Mouse (Mus musculus) CH12.LX (cell line): ENCODE results near the gene Rbfox1. TPM values are rescaled to one million over a fixed set of nuclear protein-coding genes. Genes with fewer than 3 reads are reported as not detected.

Experiments
- DNase-seq: peaks from one replicate; pipeline ENCODE4 v3.0.0-alpha.2; 2013; ENCODE audit errors: extremely low read depth
- H3K27ac ChIP-seq: 2 replicates; pipeline ENCODE4 v1.5.1; 2012; ENCODE audit warnings: low read depth, mild to moderate bottlenecking, control low read depth, moderate library complexity; ENCODE audit not compliant: insufficient read depth
- H3K27me3 ChIP-seq: replicated peaks from 2 replicates; pipeline ENCODE3; 2012; ENCODE audit warnings: inconsistent platforms
- H3K36me3 ChIP-seq, 2 experiments: replicated peaks in 1 of 2; 2 replicates each; pipeline versions ENCODE3 to v1.6.1; 2012; ENCODE audit warnings: inconsistent platforms in 1 of 2, low read length in 1 of 2, mild to moderate bottlenecking in 1 of 2, mixed read lengths in 1 of 2, moderate library complexity in 1 of 2; ENCODE audit not compliant: control insufficient read depth in 1 of 2, insufficient read depth in 1 of 2
- H3K4me1 ChIP-seq, 2 experiments: 2 replicates each; pipeline ENCODE4 v1.6.1; 2012; ENCODE audit warnings: inconsistent platforms in 1 of 2, moderate library complexity in 1 of 2; ENCODE audit not compliant: insufficient read depth in 2 of 2, control insufficient read depth in 1 of 2
- H3K4me2 ChIP-seq: 2 replicates; pipeline ENCODE4 v1.6.1; 2012; ENCODE audit warnings: low read depth, mild to moderate bottlenecking, control low read depth; ENCODE audit not compliant: poor library complexity, insufficient read depth, severe bottlenecking
- H3K4me3 ChIP-seq, 3 experiments: fragments of 150-350 bp in 1 of 3; sonication (generic) in 1 of 3; replicated peaks in 1 of 3; 2 replicates each; pipeline versions ENCODE3 to v1.5.1; 2011 to 2012; ENCODE audit warnings: low read depth in 2 of 3, low read length in 2 of 3, mild to moderate bottlenecking in 2 of 3, moderate library complexity in 2 of 3, control low read depth in 1 of 3, improper control_type of control experiment in 1 of 3, inconsistent platforms in 1 of 3, mixed read lengths in 1 of 3; ENCODE audit not compliant: poor library complexity in 1 of 3
- H3K79me2 ChIP-seq: replicated peaks from 2 replicates; pipeline ENCODE4 v1.6.1; 2012; ENCODE audit warnings: mild to moderate bottlenecking, moderate library complexity; ENCODE audit not compliant: control insufficient read depth, poor library complexity, insufficient read depth, severe bottlenecking; ENCODE audit errors: extremely low read depth
- H3K9ac ChIP-seq: 2 replicates; pipeline ENCODE4 v1.6.1; 2012; ENCODE audit warnings: low read depth, mild to moderate bottlenecking, control low read depth, moderate library complexity; ENCODE audit not compliant: insufficient read depth
- H3K9me3 ChIP-seq: replicated peaks from 2 replicates; pipeline ENCODE3; 2012; ENCODE audit warnings: low read length, inconsistent platforms, mixed read lengths
- BHLHE40 ChIP-seq: IDR thresholded peaks from 2 replicates; pipeline ENCODE4 v1.6.1; 2011; ENCODE audit warnings: mild to moderate bottlenecking, low read depth, low read length, improper control_type of control experiment
- CHD1 ChIP-seq: IDR thresholded peaks from 2 replicates; pipeline ENCODE4 v1.6.1; 2012; ENCODE audit warnings: low read depth, low read length, improper control_type of control experiment, inconsistent platforms
- GABPA ChIP-seq: IDR thresholded peaks from 2 replicates; pipeline ENCODE4 v1.6.1; 2012; ENCODE audit warnings: low read depth, low read length, improper control_type of control experiment, inconsistent platforms; ENCODE audit not compliant: insufficient replicate concordance
- IRF4 ChIP-seq: IDR thresholded peaks from 2 replicates; pipeline ENCODE4 v1.6.1; 2014; ENCODE audit warnings: low read depth, mild to moderate bottlenecking, inconsistent platforms, low read length, improper control_type of control experiment
- KAT2A ChIP-seq: IDR thresholded peaks from 2 replicates; pipeline ENCODE4 v1.6.1; 2012; ENCODE audit warnings: low read length, improper control_type of control experiment, inconsistent platforms; ENCODE audit not compliant: insufficient replicate concordance
- MAX ChIP-seq: IDR thresholded peaks from 2 replicates; pipeline ENCODE4 v1.6.1; 2011; ENCODE audit warnings: low read length, improper control_type of control experiment
- MAZ ChIP-seq: IDR thresholded peaks from 2 replicates; pipeline ENCODE4 v1.6.1; 2012; ENCODE audit warnings: low read depth, mild to moderate bottlenecking, inconsistent platforms, low read length, improper control_type of control experiment, moderate library complexity
- MYC ChIP-seq: IDR thresholded peaks from 2 replicates; pipeline ENCODE4 v1.6.1; 2011; ENCODE audit warnings: low read depth, mild to moderate bottlenecking, improper control_type of control experiment, low read length
- NRF1 ChIP-seq: IDR thresholded peaks from 2 replicates; pipeline ENCODE4 v1.6.1; 2014; ENCODE audit warnings: low read depth, mild to moderate bottlenecking, inconsistent platforms, low read length, improper control_type of control experiment, moderate library complexity
- POLR2AphosphoS2 ChIP-seq: IDR thresholded peaks from 2 replicates; pipeline ENCODE4 v1.6.1; 2011; ENCODE audit warnings: low read depth, low read length, improper control_type of control experiment
- RAD21 ChIP-seq: IDR thresholded peaks from 2 replicates; pipeline ENCODE4 v1.6.1; 2011; ENCODE audit warnings: low read depth, mild to moderate bottlenecking, low read length, improper control_type of control experiment, moderate library complexity
- RCOR1 ChIP-seq: conservative IDR thresholded peaks from 2 replicates; pipeline ENCODE4 v1.6.1; 2012; ENCODE audit warnings: low read depth, mild to moderate bottlenecking, inconsistent platforms, low read length, improper control_type of control experiment
- SIN3A ChIP-seq: IDR thresholded peaks from 2 replicates; pipeline ENCODE4 v1.6.1; 2012; ENCODE audit warnings: low read length, improper control_type of control experiment, inconsistent platforms
- SMC3 ChIP-seq: IDR thresholded peaks from 2 replicates; pipeline ENCODE4 v1.6.1; 2011; ENCODE audit warnings: low read depth, low read length, improper control_type of control experiment
- UBTF ChIP-seq: IDR thresholded peaks from 2 replicates; pipeline ENCODE4 v1.6.1; 2012; ENCODE audit warnings: low read depth, mild to moderate bottlenecking, inconsistent platforms, low read length, improper control_type of control experiment, moderate library complexity
- ZC3H11A ChIP-seq: IDR thresholded peaks from 2 replicates; pipeline ENCODE4 v1.6.1; 2012; ENCODE audit warnings: low read depth, mild to moderate bottlenecking, inconsistent platforms, low read length, improper control_type of control experiment
- ZNF384 ChIP-seq: IDR thresholded peaks from 2 replicates; pipeline ENCODE4 v1.6.1; 2012; ENCODE audit warnings: low read depth, low read length, improper control_type of control experiment, inconsistent platforms
- dilution Hi-C: fragments of 300-500 bp; cut with MboI; formaldehyde crosslinking; loops from 2 replicates; pipeline ENCODE4 v1.14.3; 2020; ENCODE audit warnings: low sequenced_read_pairs; ENCODE audit not compliant: extremely low pct_unique_long_range_greater_than_20kb, extremely low pct_ligation_motif_present
- in situ Hi-C: fragments of 300-500 bp; cut with MboI; formaldehyde crosslinking; loops from 3 replicates; pipeline ENCODE4 v1.14.3; 2019; ENCODE audit warnings: low sequenced_read_pairs, low pct_ligation_motif_present, low pct_unique_long_range_greater_than_20kb, mixed read lengths
- polyA plus RNA-seq: library from polyadenylated mRNA; unstranded; fragments of >175 nt; gene quantifications from 2 replicates; pipeline ENCODE4 v1.2.1, GENCODE M21; 2012; ENCODE audit warnings: low read depth; ENCODE audit not compliant: insufficient read length
- total RNA-seq, 2 experiments: library from RNA; depleted of rRNA; stranded (reverse); fragments of 300-350 nt in 1 of 2; fragments of >200 nt in 1 of 2; gene quantifications; 2 replicates each; pipeline ENCODE4 v1.2.3; 2012 to 2014

Rbfox1 gene
- total and polyA plus RNA-seq, 3 experiments, result not detected

DNA sequence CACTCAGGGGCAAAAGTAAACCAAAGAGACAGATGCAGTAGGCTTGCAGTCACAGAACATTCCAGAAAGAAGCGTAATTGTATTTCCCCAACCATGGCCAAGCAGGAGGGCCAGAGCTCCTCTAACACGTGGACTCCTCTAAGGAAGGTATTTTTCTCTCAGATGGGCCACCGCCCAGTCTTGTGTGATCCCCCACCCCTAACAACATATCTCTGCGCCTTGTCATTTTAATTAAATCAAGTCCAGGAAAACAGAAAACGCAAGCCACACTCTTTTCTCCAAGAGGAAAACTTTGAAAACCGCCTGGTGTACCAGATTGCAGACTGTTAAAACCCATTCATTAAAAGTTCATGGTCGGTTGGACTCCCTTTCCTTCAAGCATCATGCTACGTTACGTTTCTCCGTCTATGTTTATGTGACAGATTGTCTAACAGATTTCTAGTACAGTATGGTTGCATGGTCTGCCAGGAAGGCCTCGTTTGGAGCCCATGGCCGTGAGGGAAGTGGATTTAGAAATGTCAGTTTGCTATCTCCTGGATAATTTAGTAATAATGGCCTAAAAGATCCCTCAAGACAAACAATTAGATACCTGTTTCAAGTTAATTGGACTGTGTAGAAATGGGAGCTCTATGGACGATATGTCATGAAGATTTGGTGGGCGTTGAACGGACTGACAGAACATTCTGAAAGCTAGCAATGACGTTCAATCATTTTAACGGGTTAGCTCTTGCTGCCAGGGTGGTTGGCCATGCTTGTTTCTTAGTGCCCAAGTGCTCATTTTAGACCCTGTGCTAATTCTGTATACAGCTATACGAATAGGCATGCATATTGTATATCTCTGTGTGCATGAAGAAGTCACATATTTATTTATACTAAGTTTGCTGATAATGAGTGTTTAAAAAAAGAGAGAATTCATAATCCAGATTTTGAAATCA, 425.9 kb downstream of the Rbfox1 start:
- no peak for TF ChIP-seq MYC
- TF ChIP-seq BHLHE40, result no peak
- TF ChIP-seq SMC3, result no peak
- TF ChIP-seq GABPA, result no peak
- no peak for TF ChIP-seq ZC3H11A
- TF ChIP-seq MAX, result no peak
- no peak for TF ChIP-seq RAD21
- no peak for TF ChIP-seq CHD1
- no peak for TF ChIP-seq SIN3A
- TF ChIP-seq MAZ, result no peak
- TF ChIP-seq UBTF, result no peak
- H3K79me2 ChIP-seq, result no peaks in the 10 kb centered on the region
- no peak for DNase-seq
- in situ Hi-C loops, result no loop called here
- H3K4me3 ChIP-seq, result no peak overlapping the region
- H3K27me3 ChIP-seq, result no peaks in the 10 kb centered on the region
- no peaks in the 10 kb centered on the region for H3K4me1 ChIP-seq
- no peaks in the 10 kb centered on the region for H3K36me3 ChIP-seq
- H3K4me2 ChIP-seq, result no peak overlapping the region
- dilution Hi-C loops, result no loop called here
- no peak overlapping the region for H3K27ac ChIP-seq
- no peak overlapping the region for H3K9ac ChIP-seq
- peaks cover 77% of the 10 kb centered on the region for H3K9me3 ChIP-seq

DNA sequence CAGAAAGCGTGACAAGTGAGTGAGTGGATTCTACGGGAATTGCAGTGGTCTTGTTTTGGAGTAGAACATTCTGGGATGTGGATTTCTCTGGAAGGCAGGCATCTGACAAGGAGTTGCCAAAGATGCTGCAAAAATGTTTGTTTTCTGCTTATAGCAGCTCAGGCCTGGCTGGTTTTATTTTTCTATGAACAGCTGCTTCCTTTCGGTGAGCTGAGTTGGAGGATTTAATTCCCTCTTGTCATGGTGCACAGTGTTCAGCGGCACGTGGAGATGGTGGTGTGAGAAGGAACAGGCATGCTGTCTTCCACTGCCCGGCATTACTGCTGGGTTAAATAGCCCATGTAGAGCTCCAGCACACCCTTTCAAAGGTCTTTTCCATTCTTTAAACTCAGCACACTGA, 428.5 kb downstream of the Rbfox1 start:
- H3K4me2 ChIP-seq, result no peak overlapping the region
- H3K9ac ChIP-seq, result no peak overlapping the region
- no peak overlapping the region for H3K4me3 ChIP-seq
- no peaks in the 10 kb centered on the region for H3K27me3 ChIP-seq
- in situ Hi-C loops, result no loop called here
- H3K79me2 ChIP-seq, result no peaks in the 10 kb centered on the region
- H3K36me3 ChIP-seq, result no peaks in the 10 kb centered on the region
- no peak for TF ChIP-seq ZNF384
- H3K4me1 ChIP-seq, result no peaks in the 10 kb centered on the region
- H3K9me3 ChIP-seq, result peaks cover 82% of the 10 kb centered on the region
- dilution Hi-C loops, result no loop called here
- no peak for DNase-seq
- H3K27ac ChIP-seq, result no peak overlapping the region

DNA sequence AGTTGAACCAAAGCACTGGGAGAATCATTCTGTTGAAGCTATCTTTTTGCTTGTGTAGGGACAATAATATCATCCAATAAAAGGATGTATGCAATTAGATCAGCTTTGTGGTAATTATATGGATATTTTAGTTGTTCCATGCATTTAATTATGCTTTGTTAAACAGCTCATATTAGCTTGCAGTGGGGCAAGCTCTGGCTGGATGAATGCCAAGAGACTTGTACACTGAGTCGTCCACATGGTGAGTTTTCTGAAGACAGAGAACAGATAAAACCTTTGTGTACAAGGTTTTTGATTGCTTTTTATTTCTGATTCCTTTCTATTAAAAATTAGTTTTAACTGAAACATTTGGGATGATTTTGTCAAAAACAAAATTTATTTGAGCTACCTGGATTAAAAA, 439.7 kb downstream of the Rbfox1 start:
- Histone ChIP-seq H3K9ac (no peak overlapping the region), H3K9me3 (peaks cover 74% of the 10 kb centered on the region), H3K4me3 (no peak overlapping the region), H3K27ac (no peak overlapping the region), H3K36me3 (no peaks in the 10 kb centered on the region), H3K4me1 (no peaks in the 10 kb centered on the region), H3K27me3 (no peaks in the 10 kb centered on the region), H3K4me2 (no peak overlapping the region), H3K79me2 (no peaks in the 10 kb centered on the region)
- dilution Hi-C loops (no loop called here), in situ Hi-C loops (no loop called here)
- no peak for TF ChIP-seq POLR2AphosphoS2
- TF ChIP-seq RCOR1, result no peak
- no peak for TF ChIP-seq KAT2A
- no peak for TF ChIP-seq UBTF
- TF ChIP-seq NRF1, result no peak
- TF ChIP-seq IRF4, result no peak
- no peak for DNase-seq
